Mouse (Mus musculus): ENCODE data around the gene Sh3d19. TPM values are rescaled to one million over a fixed set of nuclear protein-coding genes. Genes with fewer than 3 reads are reported as not detected.

The Sh3d19 gene
- polyA plus RNA-seq, 1 experiment from 2014 or later: 11.0 TPM

- H3K27ac ChIP-seq (ENCODE audit: low read depth, low read length): no peak overlapping the region
Observed at GRCm38 (mm10) chr3:86141366-86141765, 170.5 kb downstream of the Sh3d19 start.

GRCm38 (mm10) chr3:86141886-86142262 is 171.0 kb downstream of the Sh3d19 start:
- H3K9ac ChIP-seq (ENCODE audit: low read length): peak overlapping the region; percentile 99
- no peaks in the 10 kb centered on the region for H3K9me3 ChIP-seq (ENCODE audit: control insufficient read depth, low read length)
- ATAC-seq (replicated peaks; ENCODE audit: low FRiP score): no peak; the same call in 1 of the 2 replicates
- no peaks in the 10 kb centered on the region for H3K27me3 ChIP-seq (ENCODE audit: control insufficient read depth, insufficient read depth, low read length)
- H3K4me1 ChIP-seq (replicated peaks; ENCODE audit: control insufficient read depth, insufficient read depth, low read length): peaks cover 5% of the 10 kb centered on the region
- DNase-seq (ENCODE audit: low spot score): no peak
- peak overlapping the region; percentile 57 for H3K4me2 ChIP-seq (ENCODE audit: low read depth, low read length, severe bottlenecking)
- peak overlapping the region; percentile 70 for H3K27ac ChIP-seq (ENCODE audit: low read depth, low read length)
- H3K4me3 ChIP-seq (ENCODE audit: low read depth, low read length): peak overlapping the region; percentile 94
- H3K36me3 ChIP-seq (ENCODE audit: control insufficient read depth, insufficient read depth, low read length): peaks cover 13% of the 10 kb centered on the region; the same call in 1 of the 2 replicates
- WGBS: 2% methylated on average over 18 of the region's 18 CpGs

More at GRCm38 (mm10) chr3:86141366-86141765, 170.5 kb downstream of the Sh3d19 start:
- Histone ChIP-seq H3K27me3 (ENCODE audit: control insufficient read depth, insufficient read depth, low read length) (no peaks in the 10 kb centered on the region), H3K36me3 (ENCODE audit: control insufficient read depth, insufficient read depth, low read length) (peaks cover 14% of the 10 kb centered on the region; the same call in 1 of the 2 replicates), H3K4me2 (ENCODE audit: low read depth, low read length, severe bottlenecking) (peak overlapping the region; percentile 57), H3K9ac (ENCODE audit: low read length) (peak overlapping the region; percentile 99), H3K9me3 (ENCODE audit: control insufficient read depth, low read length) (no peaks in the 10 kb centered on the region), H3K4me3 (ENCODE audit: low read depth, low read length) (peak overlapping the region; percentile 94), H3K4me1 (replicated peaks; ENCODE audit: control insufficient read depth, insufficient read depth, low read length) (peaks cover 5% of the 10 kb centered on the region)
- WGBS: 23% methylated on average over 7 of the region's 7 CpGs
- ATAC-seq (replicated peaks; ENCODE audit: low FRiP score): 0 out of 2 replicates have a peak, but pooled peaks have one; percentile 8
- no peak for DNase-seq (ENCODE audit: low spot score)

GRCm38 (mm10) chr3:86142263-86142933 is 171.5 kb downstream of the Sh3d19 start, which contains the start of gene Rps3a1:
Gene Rps3a1 (minus strand): TSS chr3:86142702.
- Histone ChIP-seq H3K4me2 (ENCODE audit: low read depth, low read length, severe bottlenecking) (peak within 1 kb of the TSS; percentile 57), H3K9ac (ENCODE audit: low read length) (peak within 1 kb of the TSS; percentile 99), H3K27ac (ENCODE audit: low read depth, low read length) (peak within 1 kb of the TSS; percentile 72), H3K9me3 (ENCODE audit: control insufficient read depth, low read length) (no peaks in the 10 kb centered on the region), H3K4me3 (ENCODE audit: low read depth, low read length) (peak within 1 kb of the TSS; percentile 94), H3K27me3 (ENCODE audit: control insufficient read depth, insufficient read depth, low read length) (no peaks in the 10 kb centered on the region), H3K4me1 (replicated peaks; ENCODE audit: control insufficient read depth, insufficient read depth, low read length) (peaks cover 5% of the 10 kb centered on the region), H3K36me3 (ENCODE audit: control insufficient read depth, insufficient read depth, low read length) (peaks cover 10% of the 10 kb centered on the region; the same call in 1 of the 2 replicates)
- ATAC-seq (replicated peaks; ENCODE audit: low FRiP score) (peak; percentile 96), DNase-seq (ENCODE audit: low spot score) (peak; percentile 99)
- 0% methylated on average over 77 of the region's 77 CpGs for WGBS

- peaks cover 9% of the 10 kb centered on the region; the same call in 1 of the 2 replicates for H3K36me3 ChIP-seq (ENCODE audit: control insufficient read depth, insufficient read depth, low read length)
- peak overlapping the region; percentile 39; the same call in 1 of the 2 replicates for H3K9ac ChIP-seq (ENCODE audit: low read length)
- 35% methylated on average over 6 of the region's 6 CpGs for WGBS
- H3K4me3 ChIP-seq (ENCODE audit: low read depth, low read length): peak overlapping the region; percentile 5; the same call in 1 of the 2 replicates
- no peak for DNase-seq (ENCODE audit: low spot score)
- no peaks in the 10 kb centered on the region for H3K9me3 ChIP-seq (ENCODE audit: control insufficient read depth, low read length)
- H3K27ac ChIP-seq (ENCODE audit: low read depth, low read length): no peak overlapping the region
- no peaks in the 10 kb centered on the region for H3K27me3 ChIP-seq (ENCODE audit: control insufficient read depth, insufficient read depth, low read length)
- H3K4me1 ChIP-seq (replicated peaks; ENCODE audit: control insufficient read depth, insufficient read depth, low read length): peaks cover 5% of the 10 kb centered on the region
- ATAC-seq (replicated peaks; ENCODE audit: low FRiP score): peak; percentile 31
- peak overlapping the region; percentile 33; the same call in 1 of the 2 replicates for H3K4me2 ChIP-seq (ENCODE audit: low read depth, low read length, severe bottlenecking)
Observed at GRCm38 (mm10) chr3:86142934-86143317, 172.0 kb downstream of the Sh3d19 start.

GRCm38 (mm10) chr3:86143343-86143742 is 172.4 kb downstream of the Sh3d19 start:
- Histone ChIP-seq H3K36me3 (ENCODE audit: control insufficient read depth, insufficient read depth, low read length) (peaks cover 7% of the 10 kb centered on the region; the same call in 1 of the 2 replicates), H3K27ac (ENCODE audit: low read depth, low read length) (no peak overlapping the region), H3K9ac (ENCODE audit: low read length) (no peak overlapping the region), H3K4me2 (ENCODE audit: low read depth, low read length, severe bottlenecking) (no peak overlapping the region), H3K9me3 (ENCODE audit: control insufficient read depth, low read length) (no peaks in the 10 kb centered on the region), H3K4me1 (replicated peaks; ENCODE audit: control insufficient read depth, insufficient read depth, low read length) (peaks cover 5% of the 10 kb centered on the region), H3K27me3 (ENCODE audit: control insufficient read depth, insufficient read depth, low read length) (no peaks in the 10 kb centered on the region), H3K4me3 (ENCODE audit: low read depth, low read length) (no peak overlapping the region)
- DNase-seq (ENCODE audit: low spot score): no peak
- WGBS: 84% methylated on average over 6 of the region's 6 CpGs
- ATAC-seq (replicated peaks; ENCODE audit: low FRiP score): no peak

- ATAC-seq (replicated peaks; ENCODE audit: low FRiP score) (no peak), DNase-seq (ENCODE audit: low spot score) (no peak)
- H3K4me3 ChIP-seq (ENCODE audit: low read depth, low read length): no peak overlapping the region
- H3K9ac ChIP-seq (ENCODE audit: low read length): no peak overlapping the region
- H3K27me3 ChIP-seq (ENCODE audit: control insufficient read depth, insufficient read depth, low read length): no peaks in the 10 kb centered on the region
- H3K27ac ChIP-seq (ENCODE audit: low read depth, low read length): no peak overlapping the region
- H3K36me3 ChIP-seq (ENCODE audit: control insufficient read depth, insufficient read depth, low read length): no peaks in the 10 kb centered on the region
- no peak overlapping the region for H3K4me2 ChIP-seq (ENCODE audit: low read depth, low read length, severe bottlenecking)
- H3K9me3 ChIP-seq (ENCODE audit: control insufficient read depth, low read length): no peaks in the 10 kb centered on the region
- no peaks in the 10 kb centered on the region for H3K4me1 ChIP-seq (replicated peaks; ENCODE audit: control insufficient read depth, insufficient read depth, low read length)
- 74% methylated on average over 6 of the region's 6 CpGs for WGBS
Observed at GRCm38 (mm10) chr3:86149063-86149462, 178.2 kb downstream of the Sh3d19 start.

- Histone ChIP-seq H3K27ac (ENCODE audit: low read depth, low read length) (no peak overlapping the region), H3K27me3 (ENCODE audit: control insufficient read depth, insufficient read depth, low read length) (no peaks in the 10 kb centered on the region), H3K9me3 (ENCODE audit: control insufficient read depth, low read length) (no peaks in the 10 kb centered on the region), H3K4me2 (ENCODE audit: low read depth, low read length, severe bottlenecking) (no peak overlapping the region), H3K4me3 (ENCODE audit: low read depth, low read length) (no peak overlapping the region), H3K36me3 (ENCODE audit: control insufficient read depth, insufficient read depth, low read length) (no peaks in the 10 kb centered on the region), H3K4me1 (replicated peaks; ENCODE audit: control insufficient read depth, insufficient read depth, low read length) (no peaks in the 10 kb centered on the region), H3K9ac (ENCODE audit: low read length) (no peak overlapping the region)
- 81% methylated on average over 9 of the region's 9 CpGs for WGBS
- no peak for DNase-seq (ENCODE audit: low spot score)
- ATAC-seq (replicated peaks; ENCODE audit: low FRiP score): no peak
Observed at GRCm38 (mm10) chr3:86149521-86149920, 178.6 kb downstream of the Sh3d19 start.

GRCm38 (mm10) chr3:86168841-86169425 is 198.0 kb downstream of the Sh3d19 start:
- WGBS: 84% methylated on average over 8 of the region's 8 CpGs
- H3K9ac ChIP-seq (ENCODE audit: low read length): no peak overlapping the region
- H3K4me2 ChIP-seq (ENCODE audit: low read depth, low read length, severe bottlenecking): no peak overlapping the region
- H3K36me3 ChIP-seq (ENCODE audit: control insufficient read depth, insufficient read depth, low read length): no peaks in the 10 kb centered on the region
- H3K27me3 ChIP-seq (ENCODE audit: control insufficient read depth, insufficient read depth, low read length): no peaks in the 10 kb centered on the region
- no peak for DNase-seq (ENCODE audit: low spot score)
- no peak for ATAC-seq (replicated peaks; ENCODE audit: low FRiP score)
- H3K4me1 ChIP-seq (replicated peaks; ENCODE audit: control insufficient read depth, insufficient read depth, low read length): no peaks in the 10 kb centered on the region
- H3K27ac ChIP-seq (ENCODE audit: low read depth, low read length): no peak overlapping the region
- H3K9me3 ChIP-seq (ENCODE audit: control insufficient read depth, low read length): no peaks in the 10 kb centered on the region
- H3K4me3 ChIP-seq (ENCODE audit: low read depth, low read length): no peak overlapping the region

All from forebrain, embryonic 11.5 days (tissue).